Mouse (Mus musculus) liver, embryonic 11.5 days (tissue): ENCODE measurements around the gene Epn1. TPM values are rescaled to one million over a fixed set of nuclear protein-coding genes. Genes with fewer than 3 reads are reported as not detected.

ENCODE experiments used
- ATAC-seq: fragments of 200-750 bp; cut with Nextera tagmentation; replicated peaks from 2 replicates; pipeline ENCODE4 v1.8.0; 2017; ENCODE audit warnings: moderate number of reproducible peaks, mild to moderate bottlenecking, moderate TSS enrichment, moderate library complexity; ENCODE audit not compliant: low FRiP score
- DNase-seq: peaks from one replicate; pipeline ENCODE4 v3.0.0-alpha.2; 2017; ENCODE audit warnings: low spot score
- H3K27ac ChIP-seq: fragments of 300-500 bp; sonication (generic); 2 replicates; pipeline ENCODE4 v1.5.1; 2014; ENCODE audit warnings: mild to moderate bottlenecking, low read depth, low read length, control low read depth
- H3K27me3 ChIP-seq: fragments of 300-500 bp; sonication (generic); replicated peaks from 2 replicates; pipeline ENCODE4 v1.6.1; 2014; ENCODE audit warnings: low read length, mixed read lengths; ENCODE audit not compliant: control insufficient read depth, insufficient read depth
- H3K36me3 ChIP-seq: fragments of 300-500 bp; sonication (generic); 2 replicates; pipeline ENCODE4 v1.6.1; 2014; ENCODE audit warnings: mild to moderate bottlenecking, low read length, moderate library complexity, mixed read lengths; ENCODE audit not compliant: control insufficient read depth, insufficient read depth
- H3K4me1 ChIP-seq: fragments of 300-500 bp; sonication (generic); replicated peaks from 2 replicates; pipeline ENCODE4 v1.6.1; 2014; ENCODE audit warnings: low read length, mixed read lengths; ENCODE audit not compliant: control insufficient read depth, insufficient read depth
- H3K4me2 ChIP-seq: fragments of 300-500 bp; sonication (generic); 2 replicates; pipeline ENCODE4 v1.6.1; 2014; ENCODE audit warnings: mild to moderate bottlenecking, control low read depth, moderate library complexity
- H3K4me3 ChIP-seq: fragments of 300-500 bp; sonication (generic); 2 replicates; pipeline ENCODE4 v1.5.1; 2014; ENCODE audit warnings: low read depth, low read length, control low read depth
- H3K9ac ChIP-seq: fragments of 300-500 bp; sonication (generic); 2 replicates; pipeline ENCODE4 v1.6.1; 2014; ENCODE audit warnings: low read depth, low read length, control low read depth
- H3K9me3 ChIP-seq: fragments of 300-500 bp; sonication (generic); 2 replicates; pipeline ENCODE4 v1.6.1; 2016; ENCODE audit warnings: low read length, inconsistent platforms, mixed read lengths; ENCODE audit not compliant: control insufficient read depth
- WGBS: fragments of 180-500 bp; shearing (Covaris S2); extraction: QIAGEN DNeasy Blood & Tissue Kit; methylation state at CpG from one replicate; pipeline ENCODE4 v1.1.7; 2014; 5-methylcytosine and 5-hydroxymethylcytosine counted together
- polyA plus RNA-seq: library from polyadenylated mRNA; unstranded; fragments of >200 nt; fragmentation: Nextera tagmentation; extraction: Ambion mirVana; gene quantifications from 2 replicates; pipeline ENCODE4 v1.2.1, GENCODE M21; 2014

The Epn1 gene
- polyA plus RNA-seq, 1 experiment from 2014 or later: 88.9 TPM

DNA sequence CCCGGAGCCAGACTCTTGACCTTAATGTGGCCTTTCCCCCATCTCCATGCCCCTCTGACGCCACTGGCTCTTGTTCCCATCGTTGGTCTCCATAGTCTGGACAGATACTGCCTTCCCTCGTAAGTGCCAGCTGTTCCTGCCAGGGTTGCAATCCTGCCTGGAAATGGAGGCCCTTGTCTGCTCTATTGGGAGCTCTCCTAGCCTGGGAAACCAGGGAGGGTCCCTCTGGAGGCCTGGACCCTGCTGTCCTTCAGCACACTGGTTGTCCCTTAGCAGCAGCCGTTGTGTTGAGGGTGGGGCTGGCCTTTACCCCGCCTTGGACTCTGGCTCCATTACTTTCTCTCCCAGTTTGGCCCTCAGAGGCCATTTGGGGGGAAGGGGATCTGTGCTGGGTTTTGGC is 12.3 kb downstream of the Epn1 start:
- DNase-seq: no peak
- no peak overlapping the region for H3K4me2 ChIP-seq
- ATAC-seq: no peak
- H3K4me1 ChIP-seq: no peaks in the 10 kb centered on the region
- no peaks in the 10 kb centered on the region for H3K9me3 ChIP-seq
- H3K4me3 ChIP-seq: no peak overlapping the region
- 85% methylated on average over 6 of the region's 6 CpGs for WGBS
- H3K27ac ChIP-seq: no peak overlapping the region
- no peak overlapping the region for H3K9ac ChIP-seq
- H3K27me3 ChIP-seq: no peaks in the 10 kb centered on the region
- H3K36me3 ChIP-seq: peaks cover 81% of the 10 kb centered on the region

DNA sequence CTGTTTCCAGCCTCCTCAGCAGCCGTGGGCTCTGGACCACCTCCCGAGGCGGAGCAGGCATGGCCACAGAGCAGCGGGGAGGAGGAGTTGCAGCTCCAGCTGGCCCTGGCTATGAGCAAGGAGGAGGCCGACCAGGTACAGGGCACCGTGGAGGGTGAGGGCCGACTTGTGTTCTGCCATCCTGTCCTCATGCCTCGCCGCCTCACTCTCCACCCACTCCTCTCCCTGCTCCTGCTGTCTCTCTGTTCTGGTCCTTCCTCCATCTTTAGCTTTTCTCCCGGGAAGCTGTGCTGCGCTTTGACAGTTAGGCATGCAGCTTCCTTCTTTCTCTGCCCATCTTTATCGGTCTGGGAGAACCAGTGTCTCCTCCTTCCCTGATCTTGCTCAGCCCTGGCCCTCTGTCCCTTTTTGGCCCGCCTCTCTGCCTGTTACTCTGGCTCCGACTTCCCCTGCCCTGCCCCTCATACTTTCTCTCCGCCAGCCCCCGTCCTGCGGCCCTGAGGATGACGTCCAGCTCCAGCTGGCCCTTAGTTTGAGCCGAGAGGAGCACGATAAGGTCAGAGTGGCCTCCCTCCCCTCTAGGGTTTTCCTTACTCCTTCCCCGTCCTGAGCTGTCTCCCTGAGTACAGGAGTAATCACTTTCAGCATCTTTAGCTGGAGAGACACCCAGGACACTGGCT is 12.9 kb downstream of the Epn1 start:
- Histone ChIP-seq H3K36me3 (peaks cover 83% of the 10 kb centered on the region), H3K27me3 (no peaks in the 10 kb centered on the region), H3K9ac (no peak overlapping the region), H3K4me3 (no peak overlapping the region), H3K4me1 (no peaks in the 10 kb centered on the region), H3K9me3 (no peaks in the 10 kb centered on the region), H3K27ac (no peak overlapping the region), H3K4me2 (no peak overlapping the region)
- DNase-seq (no peak), ATAC-seq (no peak)
- 89% methylated on average over 21 of the region's 21 CpGs for WGBS

GRCm38 (mm10) chr7:5098769-5099168 is 18.7 kb downstream of the Epn1 start:
- Histone ChIP-seq H3K9ac (no peak overlapping the region), H3K27ac (no peak overlapping the region), H3K4me2 (no peak overlapping the region), H3K4me1 (no peaks in the 10 kb centered on the region), H3K27me3 (no peaks in the 10 kb centered on the region), H3K4me3 (no peak overlapping the region), H3K9me3 (no peaks in the 10 kb centered on the region), H3K36me3 (peaks cover 46% of the 10 kb centered on the region)
- DNase-seq (no peak), ATAC-seq (no peak)
- 86% methylated on average over 5 of the region's 5 CpGs for WGBS

- DNase-seq: no peak
- 76% methylated on average over 3 of the region's 3 CpGs for WGBS
- no peaks in the 10 kb centered on the region for H3K4me1 ChIP-seq
- no peak for ATAC-seq
- no peaks in the 10 kb centered on the region for H3K27me3 ChIP-seq
- H3K9ac ChIP-seq: no peak overlapping the region
- no peak overlapping the region for H3K4me3 ChIP-seq
- peaks cover 38% of the 10 kb centered on the region for H3K36me3 ChIP-seq
- H3K9me3 ChIP-seq: no peaks in the 10 kb centered on the region
- H3K4me2 ChIP-seq: no peak overlapping the region
- H3K27ac ChIP-seq: no peak overlapping the region
Measured at GRCm38 (mm10) chr7:5099796-5100195, 19.8 kb downstream of the Epn1 start.

DNA sequence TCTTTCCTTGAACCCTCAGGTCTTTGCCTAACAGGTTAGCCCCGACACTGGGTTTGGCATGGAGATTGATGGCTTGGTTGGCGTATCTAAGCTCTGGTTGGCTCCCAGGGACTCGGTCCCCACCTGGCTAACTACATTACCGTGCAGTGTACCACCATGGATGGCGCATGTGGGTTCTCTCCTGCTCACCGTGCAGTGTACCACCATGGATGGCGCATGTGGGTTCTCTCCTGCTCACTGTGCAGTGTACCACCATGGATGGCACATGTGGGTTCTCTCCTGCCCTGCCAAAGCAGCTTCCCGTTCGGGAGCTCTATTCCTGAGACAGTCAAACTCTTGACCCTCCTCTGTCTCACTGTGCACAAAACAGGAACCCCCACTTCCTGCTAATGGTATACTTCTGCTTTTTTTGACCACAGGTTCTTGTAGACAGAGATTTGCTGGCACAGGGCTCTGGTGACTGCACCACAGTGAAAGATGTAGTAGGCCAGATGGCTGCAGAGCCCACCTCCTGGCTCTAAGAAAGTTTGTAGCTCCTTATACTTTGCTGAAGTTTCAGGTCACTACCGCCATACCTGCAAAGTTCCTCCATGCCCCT is 21.1 kb downstream of the Epn1 start:
- no peak for DNase-seq
- no peak overlapping the region for H3K9ac ChIP-seq
- no peak; the same call in 1 of the 2 replicates for ATAC-seq
- peaks cover 25% of the 10 kb centered on the region for H3K36me3 ChIP-seq
- no peaks in the 10 kb centered on the region for H3K9me3 ChIP-seq
- H3K4me2 ChIP-seq: no peak overlapping the region
- WGBS: 68% methylated on average over 10 of the region's 10 CpGs
- no peak overlapping the region for H3K4me3 ChIP-seq
- H3K27me3 ChIP-seq: no peaks in the 10 kb centered on the region
- H3K4me1 ChIP-seq: no peaks in the 10 kb centered on the region
- H3K27ac ChIP-seq: no peak overlapping the region

- H3K4me1 ChIP-seq: no peaks in the 10 kb centered on the region
- H3K4me3 ChIP-seq: no peak overlapping the region
- 74% methylated on average over 2 of the region's 2 CpGs for WGBS
- DNase-seq: no peak
- no peaks in the 10 kb centered on the region for H3K9me3 ChIP-seq
- H3K27me3 ChIP-seq: no peaks in the 10 kb centered on the region
- ATAC-seq: no peak
- H3K9ac ChIP-seq: no peak overlapping the region
- H3K4me2 ChIP-seq: no peak overlapping the region
- H3K36me3 ChIP-seq: peaks cover 14% of the 10 kb centered on the region
- no peak overlapping the region for H3K27ac ChIP-seq
Measured at GRCm38 (mm10) chr7:5102564-5102963, 22.5 kb downstream of the Epn1 start.

GRCm38 (mm10) chr7:5108272-5108671 is 28.2 kb downstream of the Epn1 start:
- Histone ChIP-seq H3K9me3 (peaks cover 3% of the 10 kb centered on the region; the same call in 1 of the 2 replicates), H3K4me2 (no peak overlapping the region), H3K27ac (no peak overlapping the region), H3K27me3 (no peaks in the 10 kb centered on the region), H3K4me3 (no peak overlapping the region), H3K4me1 (no peaks in the 10 kb centered on the region), H3K9ac (no peak overlapping the region), H3K36me3 (no peaks in the 10 kb centered on the region)
- WGBS: 73% methylated on average over 4 of the region's 4 CpGs
- no peak for ATAC-seq
- DNase-seq: no peak

GRCm38 (mm10) chr7:5109301-5109700 is 29.3 kb downstream of the Epn1 start:
- no peaks in the 10 kb centered on the region for H3K36me3 ChIP-seq
- H3K27me3 ChIP-seq: no peaks in the 10 kb centered on the region
- no peak overlapping the region for H3K4me2 ChIP-seq
- 77% methylated on average over 8 of the region's 8 CpGs for WGBS
- H3K4me1 ChIP-seq: no peaks in the 10 kb centered on the region
- H3K9me3 ChIP-seq: peaks cover 3% of the 10 kb centered on the region; the same call in 1 of the 2 replicates
- no peak overlapping the region for H3K4me3 ChIP-seq
- H3K9ac ChIP-seq: no peak overlapping the region
- ATAC-seq (no peak), DNase-seq (no peak)
- no peak overlapping the region for H3K27ac ChIP-seq

DNA sequence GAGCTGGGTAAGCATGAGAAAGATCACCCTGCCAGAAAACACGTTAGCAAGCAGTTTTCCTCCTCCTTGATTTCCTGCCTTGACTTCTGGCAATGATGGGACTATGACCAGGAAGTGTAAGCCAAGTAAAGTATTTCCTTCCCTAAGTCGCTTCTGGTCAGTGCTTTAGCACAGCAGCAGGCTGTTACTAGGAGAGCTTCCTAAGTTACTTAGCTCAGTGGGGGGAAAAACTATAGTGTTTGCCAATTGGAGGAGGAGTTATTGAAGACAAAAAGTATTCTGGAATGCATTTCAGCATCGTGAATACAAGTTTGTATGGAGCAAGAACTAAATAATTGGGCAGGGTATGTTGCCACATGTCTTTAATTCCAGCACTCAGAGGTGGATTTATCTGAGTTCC is 32.7 kb downstream of the Epn1 start:
- Histone ChIP-seq H3K4me1 (no peaks in the 10 kb centered on the region), H3K4me2 (no peak overlapping the region), H3K4me3 (no peak overlapping the region), H3K27me3 (no peaks in the 10 kb centered on the region), H3K9me3 (peaks cover 3% of the 10 kb centered on the region; the same call in 1 of the 2 replicates), H3K27ac (no peak overlapping the region), H3K36me3 (no peaks in the 10 kb centered on the region), H3K9ac (no peak overlapping the region)
- no peak for DNase-seq
- no peak for ATAC-seq
- 40% methylated on average over 3 of the region's 3 CpGs for WGBS
